16 mouse cellular contexts compared by ENCODE assay signal in genomic region chr5:123223051-123223410, GRCm38 (mm10). TPM values are rescaled to one million over a fixed set of nuclear protein-coding genes. Genes with fewer than 3 reads are reported as not detected.
DNase-seq lines count a peak whose midpoint lies in the region; ATAC-seq and TF ChIP-seq lines count a peak whose summit lies in the region.
"Had no signal": no experiment of that assay in that cellular context is flagged by ENCODE, and none has a peak within 500 bp of the region (broad histone marks: within the 10 kb centered on the region; RNA-seq: fewer than 3 reads in every experiment).

No protein-coding gene starts in this region.

- no peak overlapping the region for H3K9ac ChIP-seq in midbrain, postnatal 0 days (replicated peaks; ENCODE audit: low read length, poor library complexity, severe bottlenecking)
- no peak overlapping the region for H3K9ac ChIP-seq in midbrain, embryonic 13.5 days (replicated peaks)

- H3K4me2 ChIP-seq in midbrain, postnatal 0 days (ENCODE audit: low read depth, low read length, poor library complexity, severe bottlenecking) = no peak overlapping the region
- H3K4me2 ChIP-seq in midbrain, embryonic 13.5 days (replicated peaks) = no peak overlapping the region
- H3K4me2 ChIP-seq in myocyte (ENCODE audit: low read depth) = peak overlapping the region; percentile 9

- H3K36me3 ChIP-seq in midbrain, postnatal 0 days (ENCODE audit: insufficient read depth, low read length) = no peaks in the 10 kb centered on the region
- H3K36me3 ChIP-seq in midbrain, embryonic 13.5 days = no peaks in the 10 kb centered on the region
- H3K36me3 ChIP-seq in myocyte (ENCODE audit: control insufficient read depth, insufficient read depth) = no peaks in the 10 kb centered on the region
- H3K36me3 ChIP-seq: G1E had no signal

- no peaks in the 10 kb centered on the region for H3K4me1 ChIP-seq in midbrain, postnatal 0 days (ENCODE audit: insufficient read depth, low read length)
- H3K4me1 ChIP-seq in midbrain, embryonic 13.5 days (replicated peaks) = no peaks in the 10 kb centered on the region

- WGBS in midbrain, postnatal 0 days = 79% methylated on average over 4 of the region's 4 CpGs
- WGBS in midbrain, embryonic 13.5 days = 85% methylated on average over 4 of the region's 4 CpGs

- H3K79me2 ChIP-seq in myocyte (ENCODE audit: control insufficient read depth, insufficient read depth) = no peaks in the 10 kb centered on the region

- no peak for ATAC-seq in midbrain, postnatal 0 days (ENCODE audit: low FRiP score)
- ATAC-seq in midbrain, embryonic 13.5 days = no peak
- ATAC-seq: inflammation-experienced regulatory T-cells, adult 6 months had no signal

- intact Hi-C loops in gastrocnemius, adult 2 months (cut with DNase I) = no loop called here

- no peaks in the 10 kb centered on the region for H3K27me3 ChIP-seq in midbrain, postnatal 0 days (ENCODE audit: insufficient read depth, low read length)
- H3K27me3 ChIP-seq in midbrain, embryonic 13.5 days = no peaks in the 10 kb centered on the region
- no peaks in the 10 kb centered on the region for H3K27me3 ChIP-seq in myocyte (ENCODE audit: control insufficient read depth, insufficient read depth, insufficient read length)

- no peak overlapping the region for H3ac ChIP-seq in myocyte (ENCODE audit: control insufficient read depth, insufficient read length)

- H3K27ac ChIP-seq in midbrain, postnatal 0 days (ENCODE audit: low read depth, low read length) = no peak overlapping the region
- no peak overlapping the region for H3K27ac ChIP-seq in midbrain, embryonic 13.5 days
- H3K27ac ChIP-seq in gastrocnemius, adult 2 months = no peak overlapping the region

- no peak for TF ChIP-seq POLR2A in myocyte (IDR thresholded peaks at IDR 0.05; ENCODE audit: insufficient read length, low read depth)

- TF ChIP-seq CTCF in midbrain, postnatal 0 days (IDR thresholded peaks at IDR 0.05) = no peak
- TF ChIP-seq CTCF in gastrocnemius, adult 2 months (IDR thresholded peaks at IDR 0.05) = no peak

- no peak overlapping the region for H3K4me3 ChIP-seq in midbrain, postnatal 0 days (ENCODE audit: low read depth, low read length)
- H3K4me3 ChIP-seq in midbrain, embryonic 13.5 days (replicated peaks) = no peak overlapping the region
- H3K4me3 ChIP-seq in myocyte = no peak overlapping the region
- no peak overlapping the region for H3K4me3 ChIP-seq in gastrocnemius, adult 2 months

- peak; percentile 46 for DNase-seq in adrenal gland, postnatal 14 days
- no peak for DNase-seq in adrenal gland, postnatal 25 days
- peak; percentile 47 for DNase-seq in midbrain, postnatal 0 days (ENCODE audit: low spot score)
- peak; percentile 43 for DNase-seq in liver
- no peak for DNase-seq in gastrocnemius, adult 2 months
- DNase-seq in ovary, postnatal 10 days (ENCODE audit: low spot score) = no peak
- DNase-seq: cerebellum, adult 11 months; gastrocnemius, postnatal 25 days; heart, postnatal 14 days; right cerebral cortex, adult 18-20 months had no signal

- H3K9me3 ChIP-seq in midbrain, postnatal 0 days (ENCODE audit: low read length) = no peaks in the 10 kb centered on the region
- H3K9me3 ChIP-seq in midbrain, embryonic 13.5 days = no peaks in the 10 kb centered on the region

TF ChIP-seq in myocyte, 11 proteins besides CTCF, POLR2A, EP300 and RAD21:
- TF ChIP-seq E2F4 (IDR thresholded peaks at IDR 0.05; ENCODE audit: insufficient read depth) (no peak), CEBPB (IDR thresholded peaks at IDR 0.05; ENCODE audit: insufficient read depth, poor library complexity, severe bottlenecking) (peak; percentile 91), MYOG (IDR thresholded peaks at IDR 0.05; ENCODE audit: control insufficient read depth in 1 of 3, insufficient read depth in 1 of 3, insufficient read length in 2 of 3, low read depth in 2 of 3) (no peak), POLR2AphosphoS2 (IDR thresholded peaks at IDR 0.05; ENCODE audit: insufficient read length, low read depth) (no peak), MYOD1 (IDR thresholded peaks at IDR 0.05; ENCODE audit: control insufficient read depth in 1 of 3, insufficient read length in 2 of 3, low read depth in 2 of 3) (no peak), REST (IDR thresholded peaks at IDR 0.05; ENCODE audit: insufficient read depth, insufficient read length) (no peak), SRF (IDR thresholded peaks at IDR 0.05; ENCODE audit: control insufficient read depth, insufficient read length, low read depth) (no peak), MAX (IDR thresholded peaks at IDR 0.05; ENCODE audit: low read depth) (no peak), TCF3 (IDR thresholded peaks at IDR 0.05; ENCODE audit: insufficient read length, low read depth) (no peak)
TF ChIP-seq in myocyte: peak in this region for 1.

RNA-seq across cellular contexts. Expression of gene Wdr66, which starts 28.9 kb away (rescaled TPM):
- total RNA-seq in adrenal gland, postnatal 14 days (2021) = 0.74 and 0.86 TPM in 2 replicates
- total RNA-seq in adrenal gland, postnatal 25 days (2021) = 1.3 and 1.6 TPM in 2 replicates
- total RNA-seq in midbrain, postnatal 0 days (2014; rRNA removed) = 2.2 and 3.3 TPM in 2 replicates
- 1.4 and 2.0 TPM in 2 replicates for polyA plus RNA-seq in midbrain, postnatal 0 days (2015; fragmentation: Nextera tagmentation; extraction: Ambion mirVana)
- polyA plus RNA-seq in midbrain, embryonic 13.5 days (2015; fragmentation: Nextera tagmentation; extraction: Ambion mirVana) = 0.93 and 1.2 TPM in 2 replicates
- 0.38 TPM for polyA plus RNA-seq in myocyte (2012; fragmentation: generic; extraction: Trizol)
- 1 to 10 TPM in 1 of 2 experiments, under 1 TPM in 1; 0.56 to 1.5 TPM for total RNA-seq in gastrocnemius, adult 2 months (2021)
- polyA plus RNA-seq: G1E had no signal

RNA-seq across cellular contexts. Expression of gene Hpd, which starts 40.5 kb away (rescaled TPM):
- total RNA-seq in adrenal gland, postnatal 14 days (2021) = 9.9 and 203 TPM in 2 replicates
- total RNA-seq in adrenal gland, postnatal 25 days (2021) = 1.4 and 25.2 TPM in 2 replicates
- total RNA-seq in midbrain, postnatal 0 days (2014; rRNA removed) = not detected in 2 replicates
- not detected in 2 replicates for polyA plus RNA-seq in midbrain, postnatal 0 days (2015; fragmentation: Nextera tagmentation; extraction: Ambion mirVana)
- polyA plus RNA-seq in midbrain, embryonic 13.5 days (2015; fragmentation: Nextera tagmentation; extraction: Ambion mirVana) = not detected in 2 replicates
- polyA plus RNA-seq in myocyte (2012; fragmentation: generic; extraction: Trizol) = not detected
- total RNA-seq in gastrocnemius, adult 2 months (2021) = not detected
- total RNA-seq: G1E; gastrocnemius, postnatal 25 days had no signal
- polyA plus RNA-seq: G1E; inflammation-experienced regulatory T-cells, adult 6 months; limb, embryonic 14.5 days; neural tube, embryonic 11.5 days had no signal

RNA-seq across cellular contexts. Expression of gene Psmd9, which starts 53.8 kb away (rescaled TPM):
- 25.6 and 28.6 TPM in 2 replicates for total RNA-seq in adrenal gland, postnatal 14 days (2021)
- total RNA-seq in adrenal gland, postnatal 25 days (2021) = 26.8 and 30.8 TPM in 2 replicates
- total RNA-seq in midbrain, postnatal 0 days (2014; rRNA removed) = 26.1 and 26.5 TPM in 2 replicates
- polyA plus RNA-seq in midbrain, postnatal 0 days (2015; fragmentation: Nextera tagmentation; extraction: Ambion mirVana) = 76.3 and 81.8 TPM in 2 replicates
- polyA plus RNA-seq in midbrain, embryonic 13.5 days (2015; fragmentation: Nextera tagmentation; extraction: Ambion mirVana) = 72.2 and 74.0 TPM in 2 replicates
- 30.6 TPM for polyA plus RNA-seq in myocyte (2012; fragmentation: generic; extraction: Trizol)
- total RNA-seq in gastrocnemius, adult 2 months (2021) = 10 to 100 TPM; 13.3 to 16.9 TPM

Comparison
In these comparisons a context has a peak if more than half of its experiments do, and no peak if none do; other contexts are left out.
1. DNase-seq: peak in adrenal gland, postnatal 14 days (single experiment), midbrain, postnatal 0 days (single experiment) and liver (single experiment); none in adrenal gland, postnatal 25 days (single experiment), gastrocnemius, adult 2 months (single experiment) and ovary, postnatal 10 days (single experiment).